Mouse (Mus musculus): ENCODE measurements around the gene Gpc5. TPM values are rescaled to one million over a fixed set of nuclear protein-coding genes. Genes with fewer than 3 reads are reported as not detected.

The Gpc5 gene
- polyA plus RNA-seq, 1 experiment from 2014 or later, result 0.15 TPM

DNA sequence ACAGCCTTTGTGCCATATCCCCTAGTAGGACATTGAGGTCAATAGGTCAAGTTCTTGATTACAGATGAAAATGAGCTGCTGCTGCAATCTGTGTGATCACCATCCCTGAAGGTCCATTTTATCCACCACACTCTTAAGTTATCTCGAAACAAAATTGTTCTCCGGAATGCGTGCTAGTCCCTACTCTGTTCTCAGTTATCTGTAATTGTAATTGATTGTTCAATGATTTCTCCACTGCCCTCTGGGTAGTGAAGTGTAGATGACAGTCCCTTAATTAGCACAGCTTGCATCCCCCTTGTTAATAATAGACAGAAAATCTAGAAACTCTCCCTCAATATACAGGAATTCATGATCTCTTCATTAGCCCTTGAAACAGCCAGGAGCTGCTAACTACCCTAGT, 340.4 kb downstream of the Gpc5 start:
- no peak overlapping the region for H3K27ac ChIP-seq (ENCODE audit: low read length)
- H3K4me2 ChIP-seq (ENCODE audit: low read depth, low read length), result no peak overlapping the region
- no peaks in the 10 kb centered on the region for H3K9me3 ChIP-seq (ENCODE audit: control insufficient read depth, low read length)
- no peaks in the 10 kb centered on the region for H3K36me3 ChIP-seq (ENCODE audit: control insufficient read depth, insufficient read depth, low read length)
- H3K4me1 ChIP-seq (ENCODE audit: control insufficient read depth, insufficient read depth, low read length), result no peaks in the 10 kb centered on the region
- H3K4me3 ChIP-seq (ENCODE audit: low read length), result no peak overlapping the region
- 71% methylated on average over 3 of the region's 3 CpGs for WGBS
- no peak overlapping the region for H3K9ac ChIP-seq (ENCODE audit: low read depth, low read length)
- no peaks in the 10 kb centered on the region for H3K27me3 ChIP-seq (replicated peaks; ENCODE audit: control insufficient read depth, insufficient read depth, low read length)
- ATAC-seq, result no peak

- no peaks in the 10 kb centered on the region for H3K36me3 ChIP-seq (ENCODE audit: control insufficient read depth, insufficient read depth, low read length)
- no peaks in the 10 kb centered on the region for H3K27me3 ChIP-seq (replicated peaks; ENCODE audit: control insufficient read depth, insufficient read depth, low read length)
- no peak overlapping the region for H3K9ac ChIP-seq (ENCODE audit: low read depth, low read length)
- H3K4me2 ChIP-seq (ENCODE audit: low read depth, low read length), result no peak overlapping the region
- no peak overlapping the region for H3K4me3 ChIP-seq (ENCODE audit: low read length)
- H3K4me1 ChIP-seq (ENCODE audit: control insufficient read depth, insufficient read depth, low read length), result no peaks in the 10 kb centered on the region
- H3K27ac ChIP-seq (ENCODE audit: low read length), result no peak overlapping the region
- no peak for ATAC-seq
- no peaks in the 10 kb centered on the region for H3K9me3 ChIP-seq (ENCODE audit: control insufficient read depth, low read length)
- 41% methylated on average over 2 of the region's 2 CpGs for WGBS
Measured at GRCm38 (mm10) chr14:115436617-115437016, 344.6 kb downstream of the Gpc5 start.

GRCm38 (mm10) chr14:115444789-115445770, 353.1 kb downstream of the Gpc5 start:
- no peaks in the 10 kb centered on the region for H3K9me3 ChIP-seq (ENCODE audit: control insufficient read depth, low read length)
- no peak for ATAC-seq
- no peaks in the 10 kb centered on the region for H3K4me1 ChIP-seq (ENCODE audit: control insufficient read depth, insufficient read depth, low read length)
- no peak overlapping the region for H3K27ac ChIP-seq (ENCODE audit: low read length)
- H3K4me3 ChIP-seq (ENCODE audit: low read length), result no peak overlapping the region
- no peaks in the 10 kb centered on the region for H3K27me3 ChIP-seq (replicated peaks; ENCODE audit: control insufficient read depth, insufficient read depth, low read length)
- H3K9ac ChIP-seq (ENCODE audit: low read depth, low read length), result no peak overlapping the region
- WGBS, result 74% methylated on average over 10 of the region's 10 CpGs
- H3K4me2 ChIP-seq (ENCODE audit: low read depth, low read length), result no peak overlapping the region
- H3K36me3 ChIP-seq (ENCODE audit: control insufficient read depth, insufficient read depth, low read length), result no peaks in the 10 kb centered on the region

GRCm38 (mm10) chr14:115450938-115451337, 358.9 kb downstream of the Gpc5 start:
- WGBS, result 57% methylated on average over 2 of the region's 2 CpGs
- Histone ChIP-seq H3K27ac (ENCODE audit: low read length) (no peak overlapping the region), H3K27me3 (replicated peaks; ENCODE audit: control insufficient read depth, insufficient read depth, low read length) (no peaks in the 10 kb centered on the region), H3K9ac (ENCODE audit: low read depth, low read length) (no peak overlapping the region), H3K36me3 (ENCODE audit: control insufficient read depth, insufficient read depth, low read length) (no peaks in the 10 kb centered on the region), H3K4me2 (ENCODE audit: low read depth, low read length) (no peak overlapping the region), H3K9me3 (ENCODE audit: control insufficient read depth, low read length) (no peaks in the 10 kb centered on the region), H3K4me3 (ENCODE audit: low read length) (no peak overlapping the region), H3K4me1 (ENCODE audit: control insufficient read depth, insufficient read depth, low read length) (no peaks in the 10 kb centered on the region)
- ATAC-seq, result no peak

- Histone ChIP-seq H3K27ac (ENCODE audit: low read length) (no peak overlapping the region), H3K4me3 (ENCODE audit: low read length) (no peak overlapping the region), H3K9ac (ENCODE audit: low read depth, low read length) (no peak overlapping the region), H3K27me3 (replicated peaks; ENCODE audit: control insufficient read depth, insufficient read depth, low read length) (no peaks in the 10 kb centered on the region), H3K9me3 (ENCODE audit: control insufficient read depth, low read length) (no peaks in the 10 kb centered on the region), H3K4me2 (ENCODE audit: low read depth, low read length) (no peak overlapping the region), H3K36me3 (ENCODE audit: control insufficient read depth, insufficient read depth, low read length) (no peaks in the 10 kb centered on the region), H3K4me1 (ENCODE audit: control insufficient read depth, insufficient read depth, low read length) (no peaks in the 10 kb centered on the region)
- WGBS, result 57% methylated on average over 5 of the region's 5 CpGs
- no peak for ATAC-seq
Measured at GRCm38 (mm10) chr14:115467960-115468359, 375.9 kb downstream of the Gpc5 start.

- Histone ChIP-seq H3K4me3 (ENCODE audit: low read length) (no peak overlapping the region), H3K27ac (ENCODE audit: low read length) (no peak overlapping the region), H3K9ac (ENCODE audit: low read depth, low read length) (no peak overlapping the region), H3K4me1 (ENCODE audit: control insufficient read depth, insufficient read depth, low read length) (no peaks in the 10 kb centered on the region), H3K36me3 (ENCODE audit: control insufficient read depth, insufficient read depth, low read length) (no peaks in the 10 kb centered on the region), H3K4me2 (ENCODE audit: low read depth, low read length) (no peak overlapping the region), H3K27me3 (replicated peaks; ENCODE audit: control insufficient read depth, insufficient read depth, low read length) (no peaks in the 10 kb centered on the region), H3K9me3 (ENCODE audit: control insufficient read depth, low read length) (no peaks in the 10 kb centered on the region)
- ATAC-seq, result no peak
- WGBS, result 46% methylated on average over 4 of the region's 4 CpGs
Measured at GRCm38 (mm10) chr14:115475234-115475633, 383.2 kb downstream of the Gpc5 start.

GRCm38 (mm10) chr14:115477360-115477759, 385.3 kb downstream of the Gpc5 start:
- Histone ChIP-seq H3K9ac (ENCODE audit: low read depth, low read length) (no peak overlapping the region), H3K4me2 (ENCODE audit: low read depth, low read length) (no peak overlapping the region), H3K4me3 (ENCODE audit: low read length) (no peak overlapping the region), H3K4me1 (ENCODE audit: control insufficient read depth, insufficient read depth, low read length) (no peaks in the 10 kb centered on the region), H3K27ac (ENCODE audit: low read length) (no peak overlapping the region), H3K9me3 (ENCODE audit: control insufficient read depth, low read length) (no peaks in the 10 kb centered on the region), H3K36me3 (ENCODE audit: control insufficient read depth, insufficient read depth, low read length) (no peaks in the 10 kb centered on the region), H3K27me3 (replicated peaks; ENCODE audit: control insufficient read depth, insufficient read depth, low read length) (no peaks in the 10 kb centered on the region)
- WGBS, result 61% methylated on average over 14 of the region's 14 CpGs
- no peak for ATAC-seq

DNA sequence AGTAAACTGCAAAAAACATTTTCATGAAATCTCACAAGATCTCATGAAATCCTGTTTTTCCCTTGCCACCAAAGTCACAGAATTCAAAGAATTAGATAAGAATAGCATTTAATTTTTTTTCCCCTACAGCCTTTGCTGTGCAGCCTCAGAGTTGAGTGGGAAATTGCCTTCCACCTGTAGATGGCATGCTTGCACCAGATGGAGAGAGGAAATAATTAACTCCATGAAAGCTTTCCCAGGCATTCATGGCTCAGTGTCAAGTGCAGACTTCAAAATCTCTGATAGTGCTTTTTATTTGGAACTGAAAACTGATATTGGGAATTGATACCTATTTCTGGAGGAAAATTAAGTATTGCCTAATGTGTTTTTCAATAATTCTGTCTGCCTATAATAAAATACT, 393.1 kb downstream of the Gpc5 start:
- H3K9ac ChIP-seq (ENCODE audit: low read depth, low read length), result no peak overlapping the region
- no peaks in the 10 kb centered on the region for H3K27me3 ChIP-seq (replicated peaks; ENCODE audit: control insufficient read depth, insufficient read depth, low read length)
- H3K9me3 ChIP-seq (ENCODE audit: control insufficient read depth, low read length), result no peaks in the 10 kb centered on the region
- H3K36me3 ChIP-seq (ENCODE audit: control insufficient read depth, insufficient read depth, low read length), result no peaks in the 10 kb centered on the region
- no peak overlapping the region for H3K4me3 ChIP-seq (ENCODE audit: low read length)
- no peak overlapping the region for H3K4me2 ChIP-seq (ENCODE audit: low read depth, low read length)
- no peak for ATAC-seq
- H3K27ac ChIP-seq (ENCODE audit: low read length), result no peak overlapping the region
- no peaks in the 10 kb centered on the region for H3K4me1 ChIP-seq (ENCODE audit: control insufficient read depth, insufficient read depth, low read length)

- no peaks in the 10 kb centered on the region for H3K4me1 ChIP-seq (ENCODE audit: control insufficient read depth, insufficient read depth, low read length)
- no peak overlapping the region for H3K9ac ChIP-seq (ENCODE audit: low read depth, low read length)
- no peaks in the 10 kb centered on the region for H3K36me3 ChIP-seq (ENCODE audit: control insufficient read depth, insufficient read depth, low read length)
- 76% methylated on average over 6 of the region's 6 CpGs for WGBS
- H3K4me2 ChIP-seq (ENCODE audit: low read depth, low read length), result no peak overlapping the region
- H3K27ac ChIP-seq (ENCODE audit: low read length), result no peak overlapping the region
- no peak for ATAC-seq
- no peaks in the 10 kb centered on the region for H3K9me3 ChIP-seq (ENCODE audit: control insufficient read depth, low read length)
- no peaks in the 10 kb centered on the region for H3K27me3 ChIP-seq (replicated peaks; ENCODE audit: control insufficient read depth, insufficient read depth, low read length)
- no peak overlapping the region for H3K4me3 ChIP-seq (ENCODE audit: low read length)
Measured at GRCm38 (mm10) chr14:115500794-115501193, 408.8 kb downstream of the Gpc5 start.
